Mouse (Mus musculus): ENCODE data around the gene Atn1.

Atn1 gene

GRCm38 (mm10) chr6:124740211-124740887 lies 16.0 kb downstream of the Atn1 start:
- DNase-seq, result peak; percentile 55 to 59

- no peak for DNase-seq
These were observed 17.0 kb downstream of the Atn1 start for GRCm38 (mm10) chr6:124739231-124739796.

- DNase-seq, result no peak
These were observed 17.8 kb downstream of the Atn1 start, which contains the start of gene Ptpn6 for GRCm38 (mm10) chr6:124738511-124739023. TSS of gene Ptpn6 (minus strand) at chr6:124738714.

- no peak for DNase-seq
These were observed 19.3 kb downstream of the Atn1 start for GRCm38 (mm10) chr6:124737040-124737439.

GRCm38 (mm10) chr6:124734417-124734816 lies 21.9 kb downstream of the Atn1 start:
- no peak for DNase-seq

GRCm38 (mm10) chr6:124732476-124733370 lies 23.6 kb downstream of the Atn1 start:
- peak; percentile 84 to 89 for DNase-seq

- peak in 1 of 2 experiments; percentile 9 for DNase-seq
These were observed 25.3 kb downstream of the Atn1 start for GRCm38 (mm10) chr6:124731038-124731437.

GRCm38 (mm10) chr6:124729850-124730705 lies 26.2 kb downstream of the Atn1 start:
- peak in 1 of 2 experiments; percentile 70 for DNase-seq

GRCm38 (mm10) chr6:124728621-124729020 lies 27.7 kb downstream of the Atn1 start:
- DNase-seq, result no peak

GRCm38 (mm10) chr6:124724472-124724871 lies 31.9 kb downstream of the Atn1 start:
- DNase-seq, result no peak

- DNase-seq, result no peak
These were observed 32.8 kb downstream of the Atn1 start for GRCm38 (mm10) chr6:124723541-124723940.

- no peak for DNase-seq
These were observed 33.3 kb downstream of the Atn1 start for GRCm38 (mm10) chr6:124722876-124723473.

- peak in 1 of 2 experiments; percentile 59 for DNase-seq
These were observed 35.4 kb downstream of the Atn1 start for GRCm38 (mm10) chr6:124720904-124721303.

- DNase-seq, result no peak
These were observed 36.9 kb downstream of the Atn1 start for GRCm38 (mm10) chr6:124719354-124719978.

GRCm38 (mm10) chr6:124718703-124719102 lies 37.6 kb downstream of the Atn1 start:
- DNase-seq, result no peak

- DNase-seq, result no peak
These were observed 38.4 kb downstream of the Atn1 start for GRCm38 (mm10) chr6:124717968-124718367.

- no peak for DNase-seq
These were observed 39.3 kb downstream of the Atn1 start for GRCm38 (mm10) chr6:124716864-124717490.

- DNase-seq, result no peak
These were observed 43.4 kb downstream of the Atn1 start for GRCm38 (mm10) chr6:124712918-124713317.

- DNase-seq, result peak; percentile 93 to 96
These were observed 44.2 kb downstream of the Atn1 start, which contains the start of the genes Emg1 and Phb2 for GRCm38 (mm10) chr6:124711824-124712782. TSS of gene Emg1 (minus strand) at chr6:124712178. TSS of gene Phb2 (plus strand) at chr6:124712336.

Measured in thymus, adult 18-20 months (tissue).